13 mouse cellular contexts compared by ENCODE assay signal in genomic region chr12:100956028-100956427, GRCm38 (mm10). TPM values are rescaled to one million over a fixed set of nuclear protein-coding genes. Genes with fewer than 3 reads are reported as not detected.
DNase-seq lines count a peak whose midpoint lies in the region; ATAC-seq and TF ChIP-seq lines count a peak whose summit lies in the region.
"Had no signal": no experiment of that assay in that cellular context is flagged by ENCODE, and none has a peak within 500 bp of the region (broad histone marks: within the 10 kb centered on the region; RNA-seq: fewer than 3 reads in every experiment).

No protein-coding gene starts in this region.

- no peak for TF ChIP-seq CTCF in stomach, postnatal 0 days (IDR thresholded peaks at IDR 0.05; ENCODE audit: low read depth)

- no peak overlapping the region for H3K4me3 ChIP-seq in heart, embryonic 10.5 days
- H3K4me3 ChIP-seq in neural tube, embryonic 13.5 days: no peak overlapping the region
- H3K4me3 ChIP-seq in liver, embryonic 15.5 days (replicated peaks): peak overlapping the region; percentile 29
- no peak overlapping the region for H3K4me3 ChIP-seq in stomach, postnatal 0 days (ENCODE audit: low read depth, low read length)
- H3K4me3 ChIP-seq: embryonic facial prominence, embryonic 12.5 days had no signal

- peaks cover 89% of the 10 kb centered on the region for H3K27me3 ChIP-seq in heart, embryonic 10.5 days (ENCODE audit: insufficient read depth, poor library complexity, severe bottlenecking)
- H3K27me3 ChIP-seq in neural tube, embryonic 13.5 days: peaks cover 27% of the 10 kb centered on the region
- no peaks in the 10 kb centered on the region for H3K27me3 ChIP-seq in liver, embryonic 15.5 days
- H3K27me3 ChIP-seq in stomach, postnatal 0 days (ENCODE audit: control insufficient read depth, insufficient read depth, low read length): no peaks in the 10 kb centered on the region
- H3K27me3 ChIP-seq: embryonic facial prominence, embryonic 12.5 days had no signal

- H3K27ac ChIP-seq in heart, embryonic 10.5 days: peak overlapping the region; percentile 49; the same call in 1 of the 2 replicates
- H3K27ac ChIP-seq in neural tube, embryonic 13.5 days (replicated peaks): peak overlapping the region; percentile 64; the same call in 1 of the 2 replicates
- H3K27ac ChIP-seq in liver, embryonic 15.5 days (replicated peaks): peak overlapping the region; percentile 99
- H3K27ac ChIP-seq in stomach, postnatal 0 days (replicated peaks): peak overlapping the region; percentile 30; the same call in 1 of the 2 replicates
- H3K27ac ChIP-seq: embryonic facial prominence, embryonic 12.5 days; macrophage had no signal

- H3K36me3 ChIP-seq in heart, embryonic 10.5 days: no peaks in the 10 kb centered on the region
- no peaks in the 10 kb centered on the region for H3K36me3 ChIP-seq in neural tube, embryonic 13.5 days
- peaks cover 27% of the 10 kb centered on the region for H3K36me3 ChIP-seq in liver, embryonic 15.5 days (replicated peaks)
- H3K36me3 ChIP-seq in stomach, postnatal 0 days (ENCODE audit: control insufficient read depth, insufficient read depth, low read length): no peaks in the 10 kb centered on the region
- H3K36me3 ChIP-seq: embryonic facial prominence, embryonic 12.5 days had no signal

- peaks cover 31% of the 10 kb centered on the region for H3K4me1 ChIP-seq in heart, embryonic 10.5 days
- H3K4me1 ChIP-seq in neural tube, embryonic 13.5 days (replicated peaks): peaks cover 44% of the 10 kb centered on the region
- peaks cover 89% of the 10 kb centered on the region for H3K4me1 ChIP-seq in liver, embryonic 15.5 days (replicated peaks)
- H3K4me1 ChIP-seq in stomach, postnatal 0 days (replicated peaks; ENCODE audit: control insufficient read depth, insufficient read depth): peaks cover 7% of the 10 kb centered on the region

- intact Hi-C loops in heart, postnatal 14 days (cut with DNase I): no loop called here

- no peak for DNase-seq in heart, embryonic 10.5 days (ENCODE audit: low spot score)
- DNase-seq in heart, postnatal 14 days: no peak
- no peak for DNase-seq in neural tube, embryonic 10.5 days (ENCODE audit: extremely low spot score, low spot score)
- DNase-seq in stomach, postnatal 0 days (ENCODE audit: low spot score): no peak
- no peak for DNase-seq in layer of hippocampus, postnatal 36 days
- DNase-seq in cerebellum, adult 9-10 months: no peak
- DNase-seq: adrenal gland, adult 2 months; cerebellum, adult 2 months; left cerebral cortex, postnatal 4 days had no signal

- 72% methylated on average over 2 of the region's 2 CpGs for WGBS in heart, embryonic 10.5 days
- WGBS in neural tube, embryonic 13.5 days: 88% methylated on average over 2 of the region's 2 CpGs
- WGBS in liver, embryonic 15.5 days (ENCODE audit: insufficient replicate concordance): 33% methylated on average over 2 of the region's 2 CpGs
- WGBS in stomach, postnatal 0 days: 84% methylated on average over 2 of the region's 2 CpGs

- H3K9me3 ChIP-seq in heart, embryonic 10.5 days: no peaks in the 10 kb centered on the region
- H3K9me3 ChIP-seq in neural tube, embryonic 13.5 days: no peaks in the 10 kb centered on the region
- no peaks in the 10 kb centered on the region for H3K9me3 ChIP-seq in liver, embryonic 15.5 days (replicated peaks)
- no peaks in the 10 kb centered on the region for H3K9me3 ChIP-seq in stomach, postnatal 0 days (ENCODE audit: control insufficient read depth, low read length)
- H3K9me3 ChIP-seq: embryonic facial prominence, embryonic 12.5 days had no signal

- ATAC-seq in neural tube, embryonic 13.5 days (ENCODE audit: low read depth): no peak
- peak; percentile 79 for ATAC-seq in liver, embryonic 15.5 days (ENCODE audit: insufficient read depth)
- ATAC-seq in stomach, postnatal 0 days (ENCODE audit: low FRiP score, low TSS enrichment): no peak

- no peak for TF ChIP-seq EP300 in stomach, postnatal 0 days (optimal IDR thresholded peaks at IDR 0.05)

- no peak overlapping the region for H3K9ac ChIP-seq in neural tube, embryonic 13.5 days
- peak overlapping the region; percentile 60 for H3K9ac ChIP-seq in liver, embryonic 15.5 days
- no peak overlapping the region for H3K9ac ChIP-seq in stomach, postnatal 0 days (ENCODE audit: low read length)
- H3K9ac ChIP-seq: embryonic facial prominence, embryonic 12.5 days had no signal

- no peak overlapping the region for H3K4me2 ChIP-seq in neural tube, embryonic 13.5 days
- H3K4me2 ChIP-seq in liver, embryonic 15.5 days: peak overlapping the region; percentile 69
- H3K4me2 ChIP-seq in stomach, postnatal 0 days (replicated peaks; ENCODE audit: low read depth): no peak overlapping the region
- H3K4me2 ChIP-seq: embryonic facial prominence, embryonic 12.5 days had no signal

RNA-seq across cellular contexts. Expression of gene Gpr68, which starts 48.0 kb away (rescaled TPM):
- polyA plus RNA-seq in heart, embryonic 10.5 days (2016; fragmentation: Nextera tagmentation; extraction: Ambion mirVana): 2.5 and 5.9 TPM in 2 replicates
- total RNA-seq in heart, postnatal 14 days (2021): under 1 TPM; 0.38 to 0.41 TPM
- polyA plus RNA-seq in neural tube, embryonic 13.5 days (2015; fragmentation: Nextera tagmentation; extraction: Ambion mirVana): 2.1 and 2.2 TPM in 2 replicates
- polyA plus RNA-seq in liver, embryonic 15.5 days (2015; fragmentation: Nextera tagmentation; extraction: Ambion mirVana): 0.05 and 0.07 TPM in 2 replicates
- polyA plus RNA-seq in stomach, postnatal 0 days (2015; fragmentation: Nextera tagmentation; extraction: Ambion mirVana): 0.44 and 0.48 TPM in 2 replicates
- total RNA-seq in layer of hippocampus, postnatal 36 days (2021): 10 to 100 TPM; 22.7 to 24.7 TPM

Comparison
In these comparisons a context has a peak if more than half of its experiments do, and no peak if none do; other contexts are left out.
1. H3K27ac ChIP-seq: peak in every context shown above with its lines; median percentile 99 in liver, embryonic 15.5 days; 64 in neural tube, embryonic 13.5 days; 49 in heart, embryonic 10.5 days; 30 in stomach, postnatal 0 days.